Mouse (Mus musculus): ENCODE measurements around the gene Zfp800.

Gene Zfp800

DNA sequence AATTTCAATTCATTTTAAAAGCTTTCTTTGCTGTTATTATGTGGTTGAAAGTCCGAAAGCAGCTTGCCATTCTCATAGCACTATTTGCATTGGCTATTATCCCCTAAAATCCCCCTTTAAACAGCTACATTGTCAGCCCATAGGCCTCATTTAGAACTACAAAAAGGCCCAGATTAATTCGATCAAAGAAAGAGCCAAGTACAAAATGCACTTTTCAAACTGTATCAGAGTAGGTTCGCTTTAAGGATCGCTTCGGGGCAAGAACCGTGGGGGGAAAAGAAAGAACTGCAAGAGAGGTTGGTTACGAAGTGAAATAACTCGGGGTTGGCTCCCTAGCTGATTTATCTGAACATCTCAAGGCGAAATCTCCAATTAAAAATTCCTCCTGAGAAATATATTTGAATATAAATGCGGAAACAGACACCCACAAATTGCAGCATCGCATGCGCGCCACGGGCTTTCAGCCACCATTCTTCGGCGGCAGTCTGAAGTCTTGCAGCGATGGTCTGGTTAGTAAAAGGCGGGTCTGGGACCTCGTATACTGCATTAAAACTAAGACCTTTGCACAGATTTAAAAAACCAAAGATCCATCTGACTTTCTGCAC is 850 bp downstream of the Zfp800 start:
- DNase-seq (ENCODE audit: low read depth, low spot score): no peak

DNA sequence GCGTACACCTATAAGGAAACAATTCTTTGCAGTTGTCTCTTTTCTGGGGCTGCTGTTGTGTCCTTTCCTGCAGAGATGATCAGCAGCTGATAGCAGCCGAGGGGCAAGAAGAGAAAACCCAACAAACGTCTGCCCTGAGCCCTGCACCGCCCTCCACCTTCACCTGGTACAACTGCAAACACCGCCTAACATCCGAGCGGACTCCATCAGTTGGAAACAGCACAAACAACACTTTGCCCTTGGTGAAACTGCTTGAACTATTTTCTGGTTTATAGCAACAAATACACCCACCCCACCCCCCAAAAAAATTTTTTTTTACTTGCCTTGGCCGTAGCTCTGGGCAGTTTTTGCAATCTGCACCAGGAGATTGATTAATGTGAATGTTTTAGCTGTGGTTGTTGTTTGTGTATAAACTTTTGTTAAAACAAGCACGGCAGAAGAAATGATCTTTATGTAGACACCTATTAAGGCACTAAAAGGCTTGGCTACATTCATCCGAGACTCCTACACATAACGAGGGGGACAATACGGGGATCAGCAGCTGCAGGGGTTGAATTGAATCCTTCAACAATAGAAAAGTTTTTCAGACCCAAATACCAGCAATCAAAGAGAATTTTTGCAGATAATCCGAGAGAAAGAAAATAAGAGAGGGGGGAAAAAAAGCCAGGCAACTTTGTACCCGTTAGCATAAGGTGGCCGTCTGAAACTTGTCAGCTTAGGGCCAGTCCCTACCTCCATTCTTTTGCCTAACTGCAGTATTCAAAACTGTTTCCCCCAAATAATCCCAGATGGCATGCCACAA is 1.6 kb downstream of the Zfp800 start:
- DNase-seq (ENCODE audit: low read depth, low spot score): no peak

DNA sequence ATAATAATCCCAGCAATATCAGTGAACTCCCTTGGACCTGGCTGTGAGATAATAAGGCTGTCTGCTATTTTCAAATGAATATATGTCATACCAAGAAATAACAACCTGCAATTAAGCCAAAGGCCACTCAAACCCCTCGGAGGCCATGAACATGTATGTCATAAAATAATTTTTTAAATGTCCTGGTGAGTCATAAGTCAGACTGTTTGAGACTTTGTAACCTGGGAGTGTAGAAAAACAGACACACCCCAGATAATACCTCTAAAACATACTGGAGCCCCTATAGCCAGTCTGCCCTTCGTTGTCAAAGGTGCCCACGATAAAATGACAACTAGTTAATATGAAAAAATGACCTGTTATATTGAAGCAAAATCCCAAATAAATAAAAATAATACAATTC is 8.8 kb downstream of the Zfp800 start:
- DNase-seq (ENCODE audit: low read depth, low spot score): no peak

DNA sequence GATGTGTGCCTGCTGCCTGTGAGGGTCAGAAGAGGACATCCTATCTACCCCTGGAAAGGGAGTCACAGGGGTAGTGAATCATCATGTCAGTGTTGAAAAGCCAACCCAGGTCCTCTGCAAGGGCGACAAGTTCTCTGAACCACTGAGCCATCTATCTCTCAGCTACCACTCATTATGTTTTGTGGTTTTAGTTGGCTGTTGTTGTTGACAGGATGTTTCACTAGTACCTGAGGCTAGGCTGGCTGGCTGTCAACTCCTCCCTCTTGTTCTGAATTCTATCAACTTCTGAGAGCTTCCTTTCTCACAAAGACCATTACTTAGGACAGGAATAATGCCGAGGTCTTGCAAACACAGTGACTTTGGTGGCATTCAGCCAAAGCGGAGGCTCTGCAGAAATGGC is 12.6 kb downstream of the Zfp800 start:
- DNase-seq (ENCODE audit: low read depth, low spot score): no peak

DNA sequence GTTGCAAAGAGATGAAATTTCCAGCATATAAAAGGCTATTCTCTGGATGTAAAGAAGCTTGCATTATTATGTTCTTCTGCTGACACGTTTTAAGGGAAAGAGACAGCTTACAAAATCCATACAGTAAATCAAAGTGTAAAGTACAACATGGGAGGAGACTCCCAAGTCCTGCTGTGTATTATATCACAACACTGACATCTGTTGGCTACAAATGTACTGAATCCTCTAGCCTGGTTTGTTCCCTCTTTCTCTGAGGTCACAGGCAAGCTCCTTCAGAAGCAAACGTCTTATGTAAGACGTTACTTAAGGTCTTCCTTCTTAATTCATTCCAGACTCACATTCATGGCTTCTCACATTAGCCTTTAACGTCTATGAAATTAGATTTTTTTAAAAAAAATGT is 15.8 kb downstream of the Zfp800 start:
- DNase-seq (ENCODE audit: low read depth, low spot score): peak; percentile 23

DNA sequence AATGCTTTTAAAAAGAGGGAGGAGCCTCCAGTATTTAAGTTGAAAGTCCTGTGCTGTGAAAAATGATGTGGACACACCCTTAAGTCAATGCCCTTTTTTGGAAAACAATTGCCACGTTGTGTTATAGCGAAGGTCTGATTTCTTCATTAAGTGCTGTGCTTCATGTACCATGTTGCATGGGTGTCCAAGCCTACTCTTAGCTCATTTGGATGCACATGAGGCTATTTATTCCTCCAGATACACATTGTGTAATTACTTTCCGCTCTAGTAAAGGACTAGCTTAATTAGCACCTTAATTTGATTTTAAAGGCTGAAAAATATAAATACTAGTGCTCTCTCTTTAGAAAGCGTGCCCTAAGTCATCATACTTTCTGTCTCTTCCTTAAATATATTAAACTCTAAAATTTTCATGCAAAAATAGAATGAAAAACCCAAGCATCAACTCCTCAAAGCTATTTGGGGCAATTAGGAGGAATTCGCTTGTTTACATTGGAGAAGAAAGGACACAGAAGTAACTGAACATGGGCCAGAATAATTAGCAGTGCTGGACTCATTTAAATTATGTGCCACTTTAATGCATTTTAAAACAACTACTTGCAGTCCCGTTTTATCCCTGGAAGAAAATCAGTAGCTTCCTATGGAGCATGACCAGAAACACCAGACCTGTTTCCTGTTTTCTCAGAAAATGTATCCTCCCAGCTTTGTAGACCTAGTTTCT is 27.7 kb downstream of the Zfp800 start:
- DNase-seq (ENCODE audit: low read depth, low spot score): no peak

DNA sequence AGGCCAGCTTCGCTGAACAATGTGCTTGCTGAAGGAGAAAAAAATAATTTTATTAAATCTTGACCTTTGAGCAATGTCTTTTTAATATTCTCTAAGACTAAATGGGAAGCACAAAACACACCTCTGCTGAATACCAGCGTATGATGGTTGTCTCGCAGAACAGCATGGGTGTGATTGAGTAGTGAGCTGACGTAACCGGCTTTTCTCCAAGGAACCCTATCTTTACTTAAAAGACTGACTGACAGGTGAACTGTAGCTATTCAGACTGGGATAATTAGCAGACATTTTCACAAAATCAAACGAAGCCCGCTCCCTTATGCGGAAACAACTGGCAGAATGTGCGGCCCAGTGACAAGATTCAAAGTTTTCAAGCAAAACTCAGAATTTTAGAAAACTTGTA is 30.2 kb downstream of the Zfp800 start:
- DNase-seq (ENCODE audit: low read depth, low spot score): no peak

DNA sequence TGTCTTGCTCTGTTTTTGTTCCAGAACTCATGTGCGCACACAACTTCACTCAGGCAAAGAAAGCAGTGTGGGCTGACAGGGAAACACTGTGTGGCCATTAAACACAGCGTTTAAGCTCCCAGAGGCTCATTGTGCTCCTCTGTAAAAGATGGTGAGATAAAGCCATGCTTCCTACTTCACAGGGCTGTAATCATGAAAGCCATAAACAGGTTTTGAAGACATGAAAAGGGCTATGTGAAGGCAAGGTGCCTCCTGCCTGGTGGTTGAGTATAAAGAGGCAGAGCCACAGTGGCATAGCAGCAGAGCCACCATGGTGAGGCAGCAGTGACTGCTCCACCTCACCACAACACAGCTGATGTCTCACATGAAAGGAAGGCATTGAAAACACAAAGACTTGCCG is 46.7 kb downstream of the Zfp800 start:
- no peak for DNase-seq (ENCODE audit: low read depth, low spot score)

DNA sequence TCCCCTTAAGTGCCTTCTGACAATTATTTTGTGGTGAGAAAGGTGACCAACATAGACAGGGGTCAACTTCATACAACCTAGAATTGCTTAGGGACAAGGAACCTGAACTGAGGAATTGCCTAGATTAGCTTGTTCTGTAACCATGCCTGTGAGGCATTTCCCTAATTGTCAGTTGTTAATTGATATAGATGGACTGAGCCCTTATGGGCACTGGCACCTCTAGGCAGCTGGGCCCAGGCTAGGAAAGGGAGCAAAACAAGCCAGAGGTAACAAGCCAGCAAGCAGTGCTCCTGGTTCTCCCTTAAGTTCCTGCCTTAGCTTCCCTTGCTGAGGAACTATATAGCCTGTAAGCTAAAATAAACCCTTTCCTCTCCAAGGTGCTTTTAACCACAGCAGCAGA is 52.1 kb downstream of the Zfp800 start:
- no peak for DNase-seq (ENCODE audit: low read depth, low spot score)

DNA sequence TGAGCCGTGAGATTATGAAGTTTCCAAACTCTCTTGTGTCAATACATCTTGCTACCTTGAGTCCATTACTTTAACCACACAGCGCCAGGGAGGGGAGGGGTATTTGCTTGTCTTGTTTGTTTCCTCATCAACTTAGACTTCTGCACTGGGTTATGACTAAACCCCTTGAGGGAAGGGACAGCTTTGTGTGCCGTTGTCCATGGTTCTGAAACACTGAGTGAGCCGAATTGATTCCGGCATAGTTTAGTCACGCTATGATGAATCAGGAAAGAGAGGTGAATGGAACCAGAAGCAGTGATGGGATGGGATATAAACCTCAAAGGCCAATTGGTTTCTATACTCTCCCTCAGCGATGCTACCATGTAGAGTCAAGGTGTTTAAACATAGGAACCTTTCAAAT is 52.6 kb downstream of the Zfp800 start:
- DNase-seq (ENCODE audit: low read depth, low spot score): no peak

DNA sequence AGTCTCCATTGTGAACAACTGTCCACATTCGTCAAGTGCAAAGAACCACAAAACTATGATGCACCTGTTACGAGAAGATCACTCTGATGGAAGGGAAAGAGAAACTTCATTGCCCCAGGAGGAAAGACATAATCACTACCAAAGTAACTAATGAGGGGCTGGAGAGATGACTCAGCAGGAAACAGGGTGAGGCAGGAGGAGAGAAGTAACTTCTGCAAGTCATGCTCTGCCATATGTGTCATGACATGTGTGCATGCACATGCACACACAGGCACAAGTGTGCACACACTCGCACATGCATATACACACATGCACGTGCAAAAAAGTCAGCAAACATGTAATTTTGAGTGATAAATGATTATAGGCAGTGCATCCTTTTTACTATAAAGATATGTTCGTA is 54.9 kb downstream of the Zfp800 start:
- no peak for DNase-seq (ENCODE audit: low read depth, low spot score)

DNA sequence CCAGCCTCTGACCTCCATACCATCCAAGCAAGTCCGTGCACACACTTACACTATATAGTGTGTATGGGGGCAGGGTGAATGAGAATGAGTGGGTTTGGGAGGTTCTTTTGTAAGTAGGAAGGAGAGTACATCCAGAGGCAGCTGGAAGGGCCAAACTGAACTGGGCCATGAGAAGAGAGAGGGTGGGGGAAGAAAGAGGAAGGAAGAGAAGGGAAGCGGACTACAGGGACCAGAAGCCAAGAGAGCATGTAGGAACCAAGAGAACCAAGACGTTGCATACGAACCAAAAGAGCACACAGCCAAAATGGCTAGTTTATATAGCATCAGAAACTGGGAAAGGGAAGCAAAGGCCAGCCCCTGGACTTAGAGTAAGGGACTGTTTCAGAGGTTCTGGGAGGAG is 56.6 kb downstream of the Zfp800 start:
- no peak for DNase-seq (ENCODE audit: low read depth, low spot score)

DNA sequence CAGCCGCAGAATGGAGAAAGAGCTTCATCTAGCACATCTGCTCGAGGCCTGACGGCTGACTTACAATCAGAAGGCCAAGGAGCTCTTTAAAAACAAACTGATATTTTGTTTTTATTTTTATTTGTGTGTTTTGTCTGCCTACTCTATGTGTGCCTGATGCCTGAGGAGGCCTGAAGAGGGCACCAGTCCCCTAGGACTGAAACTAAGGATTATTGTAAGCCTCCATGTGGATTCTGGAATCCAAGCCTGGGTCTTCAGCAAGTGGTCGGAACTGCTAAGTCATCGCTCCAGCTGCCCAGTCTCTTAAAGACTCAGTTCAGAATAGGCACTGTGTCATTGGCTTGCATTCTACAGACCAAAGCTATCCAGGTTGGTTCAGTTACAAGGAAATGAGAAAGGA is 58.4 kb downstream of the Zfp800 start:
- no peak for DNase-seq (ENCODE audit: low read depth, low spot score)

DNA sequence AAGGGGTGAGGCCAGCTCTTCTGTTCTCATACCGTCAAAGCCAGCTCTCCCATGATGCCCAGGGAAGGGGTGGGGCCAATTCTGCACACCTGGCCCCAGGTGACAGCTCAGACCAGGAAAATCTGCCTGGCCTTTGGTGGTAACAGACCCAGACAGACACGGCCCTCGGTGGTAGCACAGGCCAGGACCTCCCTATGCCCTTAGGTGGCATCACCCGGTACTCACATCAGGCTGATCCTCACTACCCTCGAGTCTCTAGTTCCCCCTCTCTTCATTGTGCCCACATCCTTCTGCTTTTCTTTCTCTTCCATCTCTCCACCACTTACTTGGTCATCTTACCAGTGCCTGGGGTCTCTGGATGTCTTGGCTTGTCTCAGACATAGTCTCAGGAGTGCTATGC is 64.1 kb downstream of the Zfp800 start:
- no peak for DNase-seq (ENCODE audit: low read depth, low spot score)

DNA sequence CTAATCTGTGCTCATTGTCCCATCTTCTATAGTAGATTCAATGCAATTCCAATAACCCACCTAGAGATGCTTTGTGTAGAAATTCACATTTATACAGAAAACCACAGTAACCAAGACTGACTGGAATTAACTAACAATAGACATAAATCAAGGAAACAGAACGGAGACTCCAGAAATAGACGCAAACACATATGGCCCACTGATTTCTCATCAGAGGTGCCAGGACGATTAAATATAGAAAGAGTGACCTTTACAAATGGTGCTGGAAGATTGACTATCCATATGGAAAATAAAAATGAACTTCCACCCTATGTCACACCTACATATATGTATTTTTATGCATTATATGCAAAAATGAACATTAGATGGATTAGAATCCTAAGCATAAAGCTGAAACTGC is 65.3 kb downstream of the Zfp800 start:
- DNase-seq (ENCODE audit: low read depth, low spot score): no peak

DNA sequence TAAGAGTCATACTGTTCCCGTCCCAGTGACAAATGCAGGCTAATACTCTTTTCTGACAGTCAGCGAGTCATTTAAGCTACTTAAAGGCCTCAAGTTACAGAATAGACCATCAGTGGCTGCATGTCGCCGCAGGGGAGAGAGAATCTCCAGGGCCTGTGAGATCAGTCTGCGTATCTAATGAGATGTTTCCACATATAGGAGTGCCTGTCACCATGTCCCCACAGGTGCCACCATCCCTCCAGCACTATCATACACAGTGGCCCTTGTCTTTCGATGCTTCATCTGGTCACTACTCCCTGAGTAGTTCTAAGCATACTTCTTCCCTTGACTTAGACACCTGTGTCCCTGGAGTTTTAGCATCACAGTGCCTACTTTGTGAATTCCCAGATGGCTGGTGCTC is 68.0 kb downstream of the Zfp800 start:
- no peak for DNase-seq (ENCODE audit: low read depth, low spot score)

DNA sequence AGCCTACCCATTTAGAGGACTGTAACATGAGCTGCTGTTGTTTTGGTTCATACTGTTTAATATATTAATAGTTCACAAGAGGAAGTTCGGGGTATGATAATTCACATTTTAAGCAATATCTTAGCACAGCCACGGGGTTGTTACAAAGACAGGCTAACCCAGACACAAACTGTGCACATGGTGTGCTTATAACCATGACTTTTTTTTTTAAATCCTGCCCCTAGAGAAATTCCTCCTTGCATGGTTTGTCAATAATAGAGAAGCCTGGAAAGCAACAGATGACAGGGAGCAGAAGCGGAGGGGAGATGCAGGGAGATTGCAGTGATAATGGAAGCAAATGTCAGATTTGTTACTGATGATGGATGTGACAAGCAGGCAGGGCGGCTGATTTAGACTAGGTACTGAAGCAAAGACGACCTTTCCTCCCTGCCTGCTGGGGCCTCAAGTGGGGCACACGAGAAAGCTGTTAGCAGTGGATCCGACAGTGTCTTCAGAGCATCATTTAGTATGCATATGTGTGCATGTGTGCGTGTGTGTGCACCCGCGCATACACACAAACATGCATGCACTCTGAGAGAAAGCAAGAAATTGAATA is 68.7 kb downstream of the Zfp800 start:
- no peak for DNase-seq (ENCODE audit: low read depth, low spot score)

DNA sequence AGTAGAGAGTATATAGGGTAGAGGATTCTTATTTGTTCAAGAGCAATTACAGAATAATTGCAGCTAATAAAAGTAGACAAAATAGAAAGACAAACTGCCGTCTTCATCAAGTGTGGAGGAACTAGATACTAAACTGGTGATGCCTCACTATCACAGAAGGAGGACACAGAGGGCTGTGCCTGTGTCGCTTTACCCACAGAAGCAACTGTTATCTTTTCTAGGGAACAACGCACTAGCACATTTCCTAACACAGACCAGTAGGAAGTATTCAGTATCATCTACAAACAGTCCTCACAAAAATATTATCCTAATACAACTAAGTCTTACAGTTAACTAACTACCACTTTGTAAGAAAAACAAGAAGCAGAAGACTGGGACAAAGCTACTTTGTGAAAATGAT is 71.1 kb downstream of the Zfp800 start:
- no peak for DNase-seq (ENCODE audit: low read depth, low spot score)

DNA sequence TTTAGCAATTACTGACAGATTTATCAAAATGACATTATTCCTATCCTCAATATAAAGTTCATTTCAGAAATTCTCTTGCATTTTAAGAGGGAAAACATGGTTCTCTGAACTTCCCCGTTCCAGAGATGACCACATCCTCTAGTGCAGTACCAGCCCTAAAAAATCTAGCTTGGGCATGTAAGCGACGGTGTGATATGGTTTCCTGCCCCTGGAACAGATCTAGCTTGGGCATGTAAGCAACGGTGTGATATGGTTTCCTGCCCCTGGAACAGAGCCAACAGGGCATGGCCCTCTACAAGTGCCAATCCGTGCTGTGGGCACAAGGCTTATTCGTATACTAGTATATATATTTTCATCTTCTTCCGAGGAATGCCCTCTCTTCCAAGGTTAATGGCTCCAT is 75.4 kb downstream of the Zfp800 start:
- no peak for DNase-seq (ENCODE audit: low read depth, low spot score)

DNA sequence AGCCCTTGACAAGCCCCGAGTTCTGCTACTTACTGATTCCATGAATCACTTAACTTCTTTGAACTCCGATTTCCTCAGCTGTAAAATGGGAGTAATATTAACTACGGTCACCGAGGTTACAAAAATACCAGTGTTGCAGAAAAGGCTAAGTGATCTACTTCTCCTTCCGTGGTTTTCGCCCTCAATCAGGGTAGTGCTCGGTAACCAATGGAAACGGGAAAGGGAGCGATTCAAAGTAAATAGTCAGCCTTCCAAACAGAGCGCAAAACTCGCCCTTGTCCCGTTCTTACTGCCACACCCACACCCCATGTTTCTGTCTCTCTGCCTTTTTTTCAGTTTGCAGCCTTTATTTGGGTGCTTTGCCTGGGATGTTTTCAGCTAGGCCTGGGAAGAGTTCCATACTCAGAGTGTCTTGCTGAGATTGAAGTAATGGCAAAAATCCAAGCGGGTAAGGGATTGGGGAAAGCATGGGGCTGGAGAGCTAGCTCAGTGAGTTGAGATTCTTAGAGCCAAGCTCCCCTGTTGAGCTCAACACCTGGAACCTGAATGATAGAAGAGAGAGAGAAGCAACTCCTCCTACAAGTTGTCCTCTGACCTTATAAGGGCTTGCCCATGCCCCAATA is 78.0 kb downstream of the Zfp800 start:
- no peak for DNase-seq (ENCODE audit: low read depth, low spot score)

DNA sequence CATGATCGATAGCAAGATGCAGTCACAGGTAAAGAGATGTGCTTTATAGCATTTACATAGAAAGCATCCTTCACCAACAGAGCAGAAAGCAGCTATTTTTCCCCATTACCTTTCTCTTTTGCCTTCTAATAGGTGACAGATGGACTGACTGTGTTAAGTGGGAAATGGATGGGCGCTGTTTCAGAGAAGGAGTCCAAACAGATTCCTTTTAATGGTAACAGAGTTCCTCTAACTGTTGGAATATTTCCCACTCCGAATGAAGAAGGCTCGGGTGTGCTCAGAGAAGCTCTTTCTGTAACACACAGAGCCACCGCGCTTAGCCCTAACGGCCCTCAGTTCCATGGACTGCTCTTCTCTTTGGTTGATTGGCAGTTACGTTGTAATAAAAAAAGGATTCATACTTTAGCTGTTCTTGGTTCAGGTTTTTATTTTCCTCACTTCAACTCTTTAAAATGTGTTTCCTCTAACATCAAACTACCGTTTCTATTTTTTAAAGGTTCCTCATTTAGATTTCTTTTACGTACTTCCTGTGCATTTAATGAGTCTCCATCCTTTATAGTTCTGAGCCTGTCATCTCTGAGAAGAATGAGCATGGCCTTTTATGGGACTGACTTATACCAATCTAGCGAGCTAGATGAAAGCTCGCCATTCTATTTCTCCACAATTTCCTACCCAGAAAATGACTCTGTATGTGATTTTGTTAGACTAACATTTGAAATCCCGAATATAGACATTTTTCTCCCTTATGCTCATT is 78.8 kb downstream of the Zfp800 start:
- no peak for DNase-seq (ENCODE audit: low read depth, low spot score)

Measured in telencephalon, adult 2 months (tissue).